Mouse (Mus musculus) MEL (cell line): ENCODE data around the gene Myo1e. TPM values are rescaled to one million over a fixed set of nuclear protein-coding genes. Genes with fewer than 3 reads are reported as not detected.

Source experiments
- DNase-seq: peaks from one replicate; pipeline ENCODE4 v3.0.0; 2011; ENCODE audit warnings: low read depth, low spot score
- H3K27ac ChIP-seq: 2 replicates; pipeline ENCODE4 v1.5.1; 2012; ENCODE audit warnings: low read depth, mild to moderate bottlenecking, control low read depth, low read length, moderate library complexity; ENCODE audit not compliant: control insufficient read depth
- H3K27me3 ChIP-seq, 2 experiments: fragments of 150-350 bp in 1 of 2; sonication (generic) in 1 of 2; 2 replicates each; pipeline ENCODE4 v1.6.1; 2012; ENCODE audit warnings: low read length in 2 of 2, mild to moderate bottlenecking in 2 of 2, improper control_type of control experiment in 1 of 2, moderate library complexity in 1 of 2; ENCODE audit not compliant: insufficient read depth in 2 of 2, control insufficient read depth in 1 of 2
- H3K36me3 ChIP-seq, 2 experiments: 2 replicates each; pipeline ENCODE4 v1.6.1; 2012 to 2014; ENCODE audit warnings: low read length in 2 of 2, improper control_type of control experiment in 1 of 2, inconsistent platforms in 1 of 2, mild to moderate bottlenecking in 1 of 2; ENCODE audit not compliant: insufficient read depth in 2 of 2, control insufficient read depth in 1 of 2
- H3K4me1 ChIP-seq, 2 experiments: fragments of 150-350 bp in 1 of 2; sonication (generic) in 1 of 2; 2 replicates each; pipeline ENCODE4 v1.6.1; 2012; ENCODE audit warnings: low read length in 2 of 2, improper control_type of control experiment in 1 of 2, mild to moderate bottlenecking in 1 of 2; ENCODE audit not compliant: insufficient read depth in 2 of 2, control insufficient read depth in 1 of 2
- H3K4me3 ChIP-seq, 2 experiments: fragments of 150-350 bp in 1 of 2; sonication (generic) in 1 of 2; 2 replicates each; pipeline ENCODE4 v1.5.1; 2012; ENCODE audit warnings: low read depth in 2 of 2, low read length in 2 of 2, mild to moderate bottlenecking in 2 of 2, moderate library complexity in 2 of 2, control low read depth in 1 of 2, improper control_type of control experiment in 1 of 2; ENCODE audit not compliant: control insufficient read depth in 1 of 2, insufficient read depth in 1 of 2
- H3K79me2 ChIP-seq: 2 replicates; pipeline ENCODE4 v1.6.1; 2012; ENCODE audit warnings: mild to moderate bottlenecking, low read length, moderate library complexity; ENCODE audit not compliant: control insufficient read depth, poor library complexity, insufficient read depth
- H3K9ac ChIP-seq: 2 replicates; pipeline ENCODE4 v1.6.1; 2012; ENCODE audit warnings: low read depth, mild to moderate bottlenecking, control low read depth, low read length, moderate library complexity; ENCODE audit not compliant: control insufficient read depth, poor library complexity, severe bottlenecking
- H3K9me3 ChIP-seq: fragments of 150-350 bp; sonication (generic); replicated peaks from 2 replicates; pipeline ENCODE4 v1.6.1; 2012; ENCODE audit warnings: mild to moderate bottlenecking, low read length, improper control_type of control experiment, moderate library complexity; ENCODE audit not compliant: insufficient read depth
- CHD2 ChIP-seq: IDR thresholded peaks from 2 replicates; pipeline ENCODE4 v1.6.1; 2011; ENCODE audit warnings: low read length, improper control_type of control experiment
- ETS1 ChIP-seq: IDR thresholded peaks from 2 replicates; pipeline ENCODE4 v1.6.1; 2012; ENCODE audit warnings: low read depth, mild to moderate bottlenecking, inconsistent platforms, low read length, improper control_type of control experiment, moderate library complexity
- GABPA ChIP-seq: IDR thresholded peaks from 2 replicates; pipeline ENCODE4 v1.6.1; 2012; ENCODE audit warnings: low read depth, mild to moderate bottlenecking, inconsistent platforms, low read length, improper control_type of control experiment, moderate library complexity
- GATA1 ChIP-seq: IDR thresholded peaks from 2 replicates; pipeline ENCODE4 v1.6.1; 2011; ENCODE audit warnings: low read depth, low read length, improper control_type of control experiment
- HCFC1 ChIP-seq: IDR thresholded peaks from 2 replicates; pipeline ENCODE4 v1.6.1; 2012; ENCODE audit warnings: low read depth, mild to moderate bottlenecking, inconsistent platforms, low read length, improper control_type of control experiment, moderate library complexity
- MAX ChIP-seq: IDR thresholded peaks from 2 replicates; pipeline ENCODE4 v1.6.1; 2011; ENCODE audit warnings: low read length, improper control_type of control experiment
- NELFE ChIP-seq: IDR thresholded peaks from 2 replicates; pipeline ENCODE4 v1.6.1; 2011; ENCODE audit warnings: low read depth, low read length, improper control_type of control experiment
- NRF1 ChIP-seq: IDR thresholded peaks from 2 replicates; pipeline ENCODE4 v1.6.1; 2014; ENCODE audit warnings: low read depth, mild to moderate bottlenecking, inconsistent platforms, low read length, improper control_type of control experiment, moderate library complexity; ENCODE audit not compliant: poor library complexity, insufficient read depth, severe bottlenecking
- POLR2AphosphoS2 ChIP-seq: IDR thresholded peaks from 2 replicates; pipeline ENCODE4 v1.6.1; 2011; ENCODE audit warnings: low read length, improper control_type of control experiment
- RAD21 ChIP-seq: IDR thresholded peaks from 2 replicates; pipeline ENCODE4 v1.6.1; 2011; ENCODE audit warnings: mild to moderate bottlenecking, low read depth, low read length, improper control_type of control experiment
- SIN3A ChIP-seq: IDR thresholded peaks from 2 replicates; pipeline ENCODE4 v1.6.1; 2012; ENCODE audit warnings: low read length, improper control_type of control experiment, inconsistent platforms
- TAL1 ChIP-seq: IDR thresholded peaks from 2 replicates; pipeline ENCODE4 v1.6.1; 2012; ENCODE audit warnings: mild to moderate bottlenecking, inconsistent platforms, low read length, moderate library complexity, mixed read lengths
- UBTF ChIP-seq: IDR thresholded peaks from 2 replicates; pipeline ENCODE4 v1.6.1; 2012; ENCODE audit warnings: low read depth, mild to moderate bottlenecking, inconsistent platforms, low read length, improper control_type of control experiment, moderate library complexity, borderline replicate concordance; ENCODE audit not compliant: insufficient read depth
- USF1 ChIP-seq: IDR thresholded peaks from 2 replicates; pipeline ENCODE4 v1.6.1; 2014; ENCODE audit warnings: low read depth, mild to moderate bottlenecking, inconsistent platforms, low read length, improper control_type of control experiment, moderate library complexity
- USF2 ChIP-seq, 2 experiments: IDR thresholded peaks; 2 replicates each; pipeline ENCODE4 v1.6.1; 2011 to 2012; ENCODE audit warnings: improper control_type of control experiment in 2 of 2, low read length in 2 of 2, borderline replicate concordance in 1 of 2, inconsistent platforms in 1 of 2, low read depth in 1 of 2, mild to moderate bottlenecking in 1 of 2; ENCODE audit not compliant: insufficient read depth in 1 of 2
- ZMIZ1 ChIP-seq: IDR thresholded peaks from 2 replicates; pipeline ENCODE4 v1.6.1; 2012; ENCODE audit warnings: low read depth, mild to moderate bottlenecking, inconsistent platforms, low read length, improper control_type of control experiment, moderate library complexity
- polyA plus RNA-seq, 2 experiments: library from polyadenylated mRNA; stranded (reverse) in 1 of 2; unstranded in 1 of 2; fragments of >175 nt in 1 of 2; fragments of >200 nt in 1 of 2; gene quantifications; 2 replicates each; pipeline versions ENCODE4 v1.2.1 to v1.2.4; 2012; ENCODE audit warnings: low replicate concordance in 2 of 2, low read depth in 1 of 2; ENCODE audit not compliant: insufficient read length in 2 of 2, insufficient read depth in 1 of 2, missing spikeins in 1 of 2
- total RNA-seq: library from RNA; depleted of rRNA; stranded (reverse); fragments of 300-350 nt; gene quantifications from 2 replicates; pipeline ENCODE4 v1.2.3, GENCODE M21; 2012

Myo1e gene
- total and polyA plus RNA-seq, 3 experiments = 4.9 to 7.8 TPM; not detected in 1

- Histone ChIP-seq H3K9me3 (no peaks in the 10 kb centered on the region), H3K27me3 (no peaks in the 10 kb centered on the region; a peak in 1 of 4 replicates), H3K4me1 (no peaks in the 10 kb centered on the region), H3K4me3 (no peak overlapping the region), H3K36me3 (no peaks in the 10 kb centered on the region), H3K79me2 (no peaks in the 10 kb centered on the region), H3K9ac (no peak overlapping the region), H3K27ac (no peak overlapping the region)
- TF ChIP-seq ETS1 (no peak), NRF1 (no peak), SIN3A (no peak), NELFE (no peak), USF2 (IDR thresholded peaks at IDR 0.05; ENCODE audit: borderline replicate concordance in 1 of 2, insufficient read depth in 1 of 2, low read depth in 1 of 2, low read length in 2 of 2) (no peak), CHD2 (no peak)
- DNase-seq = no peak
Observed at GRCm38 (mm10) chr9:70181719-70182118, 25.4 kb upstream of the Myo1e start.

GRCm38 (mm10) chr9:70182639-70183038, 24.5 kb upstream of the Myo1e start:
- no peak overlapping the region for H3K4me3 ChIP-seq
- no peaks in the 10 kb centered on the region for H3K4me1 ChIP-seq
- H3K9ac ChIP-seq = no peak overlapping the region
- H3K36me3 ChIP-seq = no peaks in the 10 kb centered on the region
- TF ChIP-seq GABPA (no peak), USF1 (no peak), MAX (no peak), UBTF (no peak), ETS1 (no peak), GATA1 (no peak), POLR2AphosphoS2 (no peak), ZMIZ1 (no peak), RAD21 (no peak), TAL1 (no peak), SIN3A (no peak), HCFC1 (no peak)
- no peaks in the 10 kb centered on the region for H3K79me2 ChIP-seq
- H3K9me3 ChIP-seq = no peaks in the 10 kb centered on the region
- H3K27ac ChIP-seq = no peak overlapping the region
- no peak for DNase-seq
- no peaks in the 10 kb centered on the region; a peak in 1 of 4 replicates for H3K27me3 ChIP-seq
